Mouse (Mus musculus) liver, embryonic 14.5 days (tissue): ENCODE measurements around the gene Actn2.

Experiments used
- CTCF ChIP-seq: IDR thresholded peaks from 2 replicates; pipeline ENCODE4 v1.5.1; 2016; ENCODE audit warnings: antibody characterized with exemption, low read depth, control low read depth
- EP300 ChIP-seq: IDR thresholded peaks from 2 replicates; pipeline ENCODE4 v1.6.1; 2016; ENCODE audit warnings: antibody characterized with exemption, low read depth

GRCm38 (mm10) chr13:12255911-12256705 lies 84.5 kb downstream of the Actn2 start:
- TF ChIP-seq CTCF (no peak), EP300 (no peak)
